Mouse (Mus musculus) spleen, postnatal 10 days (tissue): Measurements from ENCODE around the gene Zdhhc13.

Experiments used
- DNase-seq, 2 experiments: peaks; one replicate each; pipeline ENCODE4 v3.0.0; 2021 to 2022; ENCODE audit warnings: low spot score in 2 of 2

Zdhhc13 gene

DNA sequence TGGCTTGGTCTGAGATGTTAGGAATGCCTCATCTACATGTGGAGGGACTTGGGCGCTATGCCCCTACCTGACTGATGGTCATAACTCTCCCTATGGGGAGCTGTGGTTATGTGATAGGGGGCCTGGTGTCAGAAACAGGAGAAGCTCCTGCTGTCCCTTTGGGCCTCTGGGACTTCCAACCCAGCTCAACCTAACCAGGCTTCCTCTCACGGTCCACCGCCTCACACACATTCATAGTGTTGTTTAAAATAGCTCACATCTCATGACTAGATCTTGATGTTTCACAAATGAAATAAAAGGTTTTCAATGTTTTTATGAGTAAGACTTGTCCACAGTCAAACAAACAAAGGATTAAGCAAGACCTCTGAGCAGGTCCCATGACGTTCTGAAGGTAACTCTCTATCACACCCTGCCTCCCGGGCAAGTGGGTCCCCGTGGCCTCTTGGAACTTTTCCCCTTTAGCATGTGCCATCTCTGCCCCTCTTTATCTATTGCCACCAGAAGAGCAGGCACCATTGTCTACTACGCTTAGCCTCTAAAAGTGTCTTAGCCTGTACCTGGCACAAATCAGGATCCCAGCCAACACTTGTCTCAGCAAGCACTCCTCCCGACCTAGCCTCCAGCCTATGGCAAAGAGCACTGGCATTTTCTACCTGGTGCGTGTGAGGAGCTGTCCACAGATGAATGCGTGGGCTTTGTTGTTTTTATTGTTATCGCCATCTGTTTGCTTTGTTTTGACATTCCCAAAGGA is 3.9 kb upstream of the Zdhhc13 start:
- no peak for DNase-seq

DNA sequence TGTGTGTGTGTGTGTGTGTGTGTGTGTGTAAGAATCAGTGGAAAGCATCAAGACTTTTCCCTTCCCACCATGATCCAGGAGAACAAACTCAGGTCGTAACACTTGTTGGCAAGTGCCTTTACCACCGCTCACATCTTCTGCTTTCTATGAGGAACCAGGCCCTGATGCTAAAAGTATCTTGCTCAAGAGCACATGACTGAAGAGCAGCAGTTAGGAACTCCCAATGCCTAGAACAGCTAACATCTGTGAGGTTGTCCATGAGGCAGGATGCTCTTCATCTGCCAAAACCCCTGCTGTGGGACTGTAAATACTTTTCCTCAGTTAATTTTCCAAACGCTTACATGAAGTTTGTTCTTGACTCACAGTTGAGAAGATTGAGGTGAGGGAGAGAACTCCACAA is 455 bp upstream of the Zdhhc13 start:
- peak in 1 of 2 experiments; percentile 28 for DNase-seq

- no peak for DNase-seq
Observed at GRCm38 (mm10) chr7:48790117-48790516, 1.3 kb downstream of the Zdhhc13 start.

DNA sequence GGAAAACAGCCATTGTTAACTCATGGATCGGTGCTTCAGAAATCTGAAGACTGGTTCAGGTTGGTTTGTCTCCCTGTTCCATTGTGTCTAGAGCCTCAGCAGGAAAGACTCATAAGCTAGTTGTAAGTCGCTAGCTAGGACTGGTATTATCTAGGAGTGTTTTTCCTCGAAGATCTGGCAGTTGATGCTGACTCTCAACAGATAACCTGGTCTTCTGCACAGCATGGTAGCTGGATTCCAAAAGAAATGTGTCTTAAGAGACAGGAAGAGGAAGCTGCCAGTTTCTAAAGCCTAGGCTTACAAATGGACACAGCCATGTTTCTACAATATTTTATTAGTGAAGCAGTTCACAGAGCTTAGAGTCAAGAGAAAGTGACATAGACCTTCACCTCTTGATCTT is 2.6 kb downstream of the Zdhhc13 start:
- no peak for DNase-seq

DNA sequence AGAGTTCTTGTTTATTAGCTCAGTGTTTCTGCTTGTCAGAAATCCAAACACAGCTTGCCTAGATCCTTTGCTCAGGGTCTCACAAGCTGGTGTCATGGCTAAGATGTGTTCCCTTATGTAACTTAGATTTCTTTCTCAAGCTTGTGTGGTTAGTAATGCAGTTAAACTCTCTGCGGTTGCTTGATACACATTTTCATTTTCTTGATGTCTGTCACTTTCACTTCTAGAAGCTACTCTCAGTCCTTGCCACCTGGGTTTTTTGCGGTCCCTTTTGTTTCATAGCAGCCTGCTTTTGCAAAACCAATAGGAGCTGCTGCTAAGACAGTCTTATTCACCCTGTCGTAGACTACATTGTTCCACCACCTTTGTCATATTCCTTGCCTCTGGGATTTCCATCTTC is 6.3 kb downstream of the Zdhhc13 start:
- DNase-seq = no peak

DNA sequence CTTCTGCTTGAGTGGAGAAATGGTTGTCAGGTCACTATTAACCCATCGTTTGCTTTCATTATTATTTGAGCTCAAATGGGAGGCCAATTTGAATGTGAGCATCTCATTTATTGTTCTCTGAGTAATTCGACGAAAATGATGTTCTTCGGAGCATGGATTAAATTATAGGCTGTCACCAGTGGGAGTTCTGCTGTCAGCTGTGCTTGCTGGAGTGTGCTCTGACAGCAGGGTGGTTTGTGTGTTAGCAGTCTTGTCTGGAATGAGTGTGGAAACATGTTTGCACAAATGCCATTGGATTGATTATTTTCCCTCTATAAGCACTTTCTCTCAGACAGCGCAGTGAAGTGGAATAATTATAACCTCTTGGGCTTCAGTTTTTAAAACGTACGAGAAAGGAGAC is 14.6 kb downstream of the Zdhhc13 start:
- DNase-seq = no peak

DNA sequence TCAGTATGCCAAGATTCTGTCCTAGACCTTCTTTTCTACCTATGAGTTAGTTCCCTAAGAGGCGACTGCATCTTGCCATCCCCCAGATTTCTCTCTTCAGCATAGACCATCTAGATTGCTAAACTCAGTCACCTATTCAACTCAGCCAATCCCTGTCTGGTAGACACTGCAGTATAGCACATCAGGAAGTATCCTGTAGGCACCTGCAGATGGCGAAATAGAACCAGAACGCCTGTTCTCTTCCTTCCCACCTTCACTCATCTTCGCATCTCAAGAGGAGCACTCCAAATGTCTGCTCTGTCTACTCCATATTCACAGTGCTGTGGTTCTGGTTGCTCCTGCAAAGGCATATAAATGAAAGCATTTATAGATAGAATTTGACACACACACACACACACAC is 17.8 kb downstream of the Zdhhc13 start:
- no peak for DNase-seq

DNA sequence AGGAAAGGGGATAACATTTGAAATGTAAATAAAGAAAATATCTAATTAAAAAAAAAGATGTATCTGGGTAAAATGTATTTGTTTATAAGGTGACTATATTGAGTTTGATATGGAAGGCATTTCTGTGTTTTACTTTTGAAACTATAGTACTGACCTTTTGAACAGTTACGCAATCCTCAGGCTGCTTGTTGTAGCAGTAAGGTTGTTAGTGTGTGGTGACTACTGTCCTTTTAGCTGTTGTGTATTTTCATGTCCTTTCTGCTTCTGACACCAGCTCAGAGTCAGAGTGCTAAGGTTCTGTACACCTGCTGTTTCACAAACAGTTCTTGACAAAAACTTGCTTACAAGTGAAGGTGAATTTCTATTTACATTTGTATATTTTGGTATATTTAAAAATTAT is 21.8 kb downstream of the Zdhhc13 start:
- DNase-seq = no peak

- DNase-seq = no peak
Observed at GRCm38 (mm10) chr7:48812358-48812757, 23.6 kb downstream of the Zdhhc13 start.

- DNase-seq = no peak
Observed at GRCm38 (mm10) chr7:48813594-48813993, 24.8 kb downstream of the Zdhhc13 start.

DNA sequence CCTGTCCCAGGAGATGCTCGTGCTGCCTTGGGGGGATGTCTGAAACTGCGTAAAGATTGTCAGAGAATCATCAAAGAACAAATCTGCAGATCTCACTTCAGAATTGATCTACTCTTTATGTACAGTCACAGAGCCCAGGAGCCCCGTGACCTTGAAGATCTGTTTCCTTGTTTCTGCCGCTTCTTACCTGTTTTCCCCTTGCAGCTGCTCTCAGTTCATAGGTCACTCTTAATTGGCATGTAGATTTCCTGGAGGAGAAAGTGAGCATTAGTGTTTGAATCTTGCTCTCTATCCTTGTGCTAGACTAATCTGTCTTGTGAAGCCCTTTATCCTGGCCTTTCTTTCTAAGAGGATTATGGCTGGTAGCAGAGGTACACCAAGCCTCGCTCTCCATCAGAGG is 32.9 kb downstream of the Zdhhc13 start:
- no peak for DNase-seq

DNA sequence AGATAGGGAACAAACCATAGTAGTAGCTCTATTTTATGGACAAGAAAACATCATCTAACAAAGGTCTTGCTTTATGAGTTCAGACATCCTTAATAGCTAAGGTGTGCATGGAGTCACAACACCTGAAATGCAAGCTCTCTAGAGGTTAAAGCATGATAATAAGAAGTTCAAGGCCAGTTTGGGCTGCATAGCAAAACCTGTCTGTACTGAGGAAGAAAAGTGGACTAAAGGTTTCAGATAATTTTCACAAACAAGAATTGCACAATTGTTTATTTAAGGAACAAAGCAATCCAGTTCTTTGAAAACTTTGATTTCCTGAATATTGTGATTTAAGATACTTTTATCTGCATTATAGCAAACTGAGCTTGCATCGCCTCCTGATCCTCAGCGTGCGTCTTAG is 34.8 kb downstream of the Zdhhc13 start:
- DNase-seq = no peak

DNA sequence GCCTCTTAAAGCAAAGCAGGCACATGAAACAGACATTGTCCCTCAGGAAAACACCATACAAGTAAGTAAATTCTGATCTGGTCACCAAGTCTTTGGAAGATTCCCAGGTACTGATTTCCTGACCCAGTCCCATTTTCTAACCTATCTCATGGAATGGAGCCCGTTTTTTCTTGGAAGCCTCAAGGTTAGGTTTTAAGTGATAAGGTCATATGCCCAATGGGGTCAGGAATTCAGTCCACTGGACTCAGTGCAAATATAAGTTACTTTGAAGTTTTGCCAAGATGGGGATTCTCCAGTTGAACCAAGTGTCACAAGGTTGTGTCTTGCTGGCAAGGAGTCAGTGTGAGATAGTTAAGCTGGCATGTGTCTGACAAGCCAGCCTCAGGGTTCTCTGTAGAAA is 35.9 kb downstream of the Zdhhc13 start:
- no peak for DNase-seq

- DNase-seq = no peak
Observed at GRCm38 (mm10) chr7:48825170-48825569, 36.4 kb downstream of the Zdhhc13 start.

DNA sequence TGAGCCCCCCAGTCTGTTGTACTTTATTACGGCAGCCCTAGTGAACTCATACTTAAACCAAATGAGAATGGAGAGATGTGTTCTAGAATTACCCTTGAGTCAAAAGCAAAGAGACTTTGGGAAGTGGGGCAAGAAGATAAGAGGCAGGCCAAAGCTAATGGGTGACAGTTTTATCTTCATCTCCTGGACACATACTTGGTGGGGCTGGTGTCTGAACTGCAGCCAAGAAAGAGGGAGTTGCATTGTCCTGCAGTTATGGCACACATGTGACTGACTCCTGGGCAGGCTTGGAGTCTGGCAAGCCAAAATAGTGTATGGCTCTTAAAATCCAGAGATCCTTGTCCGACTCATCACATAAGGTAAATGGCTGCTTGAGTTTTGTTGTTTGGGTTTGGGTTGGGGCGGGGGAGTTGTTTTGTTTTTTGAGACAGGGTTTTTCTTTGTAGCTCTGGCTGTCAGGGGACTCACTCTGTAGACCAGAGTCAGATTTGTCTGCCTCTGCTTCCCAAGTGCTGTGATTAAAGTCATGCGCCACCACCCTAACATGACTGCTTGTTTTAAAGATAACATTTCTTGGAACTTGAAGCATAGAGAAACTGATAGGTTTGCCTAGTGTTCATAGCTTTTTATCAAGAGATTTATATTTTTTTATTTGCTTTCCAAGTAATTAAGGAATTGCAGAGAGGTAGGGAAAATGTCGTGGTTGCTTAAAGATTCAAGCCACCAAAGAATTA is 40.5 kb downstream of the Zdhhc13 start:
- DNase-seq = no peak

- no peak for DNase-seq
Observed at GRCm38 (mm10) chr7:48830395-48830794, 41.6 kb downstream of the Zdhhc13 start.

DNA sequence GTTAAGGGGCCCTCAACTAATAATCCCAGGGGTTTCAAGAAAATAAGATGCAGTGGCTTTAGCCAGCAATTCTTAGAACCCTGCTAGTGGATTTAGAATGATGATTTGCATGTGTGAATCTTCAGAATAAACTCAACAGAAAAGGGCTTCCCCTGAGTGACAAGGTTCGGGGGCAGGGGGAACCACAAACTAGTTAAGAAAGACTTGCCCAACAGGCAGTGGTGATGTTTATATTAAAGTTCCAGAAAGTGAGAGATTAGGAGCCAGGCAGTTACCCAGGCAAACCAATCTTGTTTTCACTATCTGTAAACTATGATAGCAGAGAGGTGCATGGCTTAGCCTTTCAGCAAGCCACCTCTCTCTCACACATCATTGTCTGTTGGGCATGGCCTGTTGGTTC is 43.9 kb downstream of the Zdhhc13 start:
- no peak for DNase-seq

DNA sequence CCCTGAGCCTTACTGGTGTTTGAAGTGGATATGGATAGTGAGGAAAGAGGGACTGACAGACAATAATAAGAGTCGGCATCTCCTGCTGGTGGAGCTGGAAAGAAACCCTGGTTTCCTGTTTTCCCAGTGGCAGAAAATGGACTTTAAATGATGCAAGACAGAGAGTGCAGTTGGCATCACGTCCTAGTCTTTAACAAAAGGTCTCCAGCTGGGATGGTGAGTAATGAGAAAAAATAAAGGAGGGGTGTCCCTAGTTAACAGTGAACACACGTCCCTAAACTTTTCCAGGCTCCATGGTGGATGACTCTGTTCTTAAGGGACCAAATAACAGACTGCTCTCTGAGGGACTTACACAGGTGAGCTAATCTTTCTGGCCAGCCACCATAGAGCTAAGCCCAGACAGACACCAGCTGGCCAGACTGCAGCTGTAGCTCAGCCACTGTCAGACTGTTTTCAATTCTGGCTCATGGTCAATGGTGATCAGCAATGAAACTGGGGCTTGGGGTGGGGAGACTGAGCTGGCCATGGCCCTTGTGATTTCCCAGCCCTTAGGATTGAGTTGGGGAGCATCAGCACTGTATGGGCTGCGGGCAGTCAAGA is 45.7 kb downstream of the Zdhhc13 start:
- no peak for DNase-seq

DNA sequence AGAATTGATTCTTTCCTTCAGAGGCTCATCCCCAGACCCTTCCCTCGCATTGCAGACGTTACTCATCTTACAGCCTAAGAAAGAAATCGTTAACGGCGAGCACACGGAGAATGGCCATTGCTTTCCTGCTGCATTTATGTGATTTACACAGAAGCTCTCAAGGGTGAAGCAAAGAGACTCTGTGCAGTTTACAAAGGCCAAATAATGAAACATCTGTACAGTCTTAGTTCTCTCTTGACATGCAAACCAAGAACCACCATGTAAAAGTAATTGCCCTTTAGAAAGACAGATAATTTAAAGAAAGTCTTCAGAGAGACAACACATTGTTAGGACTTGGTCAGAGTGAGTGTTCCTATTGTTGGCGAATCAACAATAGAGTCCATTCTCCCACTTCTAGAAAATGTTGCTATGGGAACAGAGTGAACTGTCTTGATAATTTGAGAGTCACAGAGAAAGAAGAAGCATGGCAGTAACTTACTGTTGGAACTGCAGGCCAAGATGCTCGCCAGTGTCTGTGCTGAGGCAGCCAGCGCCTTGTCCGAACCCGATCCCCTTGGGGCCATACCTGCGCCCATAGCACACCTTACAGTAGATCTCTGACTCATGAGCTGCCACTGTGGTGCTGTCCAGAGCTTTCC is 46.3 kb downstream of the Zdhhc13 start:
- DNase-seq = no peak

DNA sequence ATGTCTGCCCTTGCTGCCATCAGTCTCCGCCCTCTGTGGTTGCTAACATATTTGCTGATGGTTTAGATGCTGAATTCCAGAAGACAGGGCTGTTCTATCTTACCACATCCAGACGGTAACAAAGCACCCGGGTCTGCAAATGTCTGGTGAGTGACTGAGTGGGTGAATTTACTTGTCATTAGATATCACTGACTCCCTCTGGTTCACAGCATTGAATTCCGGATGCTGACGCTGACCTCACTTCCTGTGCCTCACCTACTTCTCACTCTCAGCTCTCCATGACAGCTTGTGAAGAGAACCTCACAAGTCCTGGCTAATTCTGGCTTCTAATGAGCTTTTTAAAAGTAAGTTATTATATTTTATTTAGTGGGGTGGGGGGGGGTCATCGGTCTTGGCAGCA is 48.1 kb downstream of the Zdhhc13 start:
- DNase-seq = no peak

GRCm38 (mm10) chr7:48838434-48838833 is 49.6 kb downstream of the Zdhhc13 start:
- DNase-seq = no peak

- no peak for DNase-seq
Observed at GRCm38 (mm10) chr7:48840545-48840944, 51.7 kb downstream of the Zdhhc13 start.

GRCm38 (mm10) chr7:48841538-48841937 is 52.7 kb downstream of the Zdhhc13 start:
- no peak for DNase-seq
